Mouse (Mus musculus): ENCODE results near the gene Bckdk.
"Not testable (repeated sequence)": the region's sequence is repeated elsewhere in the genome, so short reads cannot be mapped to it uniquely, and the experiment has no call there.

The Bckdk gene

DNA sequence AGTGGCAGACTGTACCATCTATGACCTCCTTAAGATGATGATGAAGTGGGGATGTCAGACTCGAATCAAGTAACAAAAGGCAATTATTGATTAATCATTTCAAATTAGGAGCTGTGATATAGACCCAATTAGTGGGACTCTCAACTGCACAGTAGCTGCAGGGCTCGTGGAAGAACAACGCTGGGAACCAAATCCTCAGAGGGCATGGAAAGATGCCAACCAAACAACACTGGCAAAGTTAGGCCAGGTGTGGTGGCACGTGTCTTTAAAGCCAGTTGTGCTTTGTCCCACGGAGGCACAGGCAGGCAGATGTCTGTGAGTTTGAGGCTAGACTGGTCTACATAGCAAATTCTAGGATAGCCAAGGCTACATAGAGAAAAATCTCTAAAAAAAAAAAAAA lies 26.8 kb downstream of the Bckdk start:
- DNase-seq (ENCODE audit: low read depth, low spot score): no peak

DNA sequence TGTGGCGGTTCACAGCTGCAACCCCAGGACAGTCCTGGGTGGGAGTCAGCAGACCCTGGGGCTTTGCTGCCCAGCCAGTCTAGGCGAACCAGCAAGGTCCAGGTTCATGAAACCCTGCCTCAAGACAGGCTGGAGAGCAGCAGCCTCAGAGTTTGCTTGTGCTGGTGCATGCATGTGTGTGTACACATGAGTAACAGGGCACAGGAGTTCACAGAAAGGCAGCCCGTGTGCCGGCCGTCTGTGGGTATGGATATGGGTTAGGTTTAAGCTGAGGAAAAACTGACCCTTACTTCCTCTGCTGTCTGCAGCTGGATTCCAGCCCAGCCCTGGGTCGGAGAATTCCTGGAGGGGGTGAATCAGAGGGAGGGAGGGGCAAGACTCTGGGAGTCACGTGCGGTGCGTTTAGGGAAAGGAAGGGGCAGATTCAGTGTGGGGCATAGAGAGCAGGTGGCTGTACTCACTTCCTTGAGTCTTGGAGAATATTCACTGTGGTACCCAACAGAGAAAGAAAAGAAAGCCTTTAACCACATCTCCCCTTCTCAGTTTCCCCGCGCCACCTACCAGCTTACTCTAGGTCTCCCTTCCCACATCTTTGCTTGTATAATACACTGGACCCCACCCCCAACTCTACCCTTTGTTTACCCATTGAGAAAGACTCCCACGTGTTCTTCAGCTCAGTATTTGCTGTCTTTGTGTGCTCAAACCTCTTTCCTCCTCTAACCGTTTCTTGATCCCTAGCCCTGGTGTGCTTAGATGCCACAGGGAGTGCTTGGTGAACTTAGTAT lies 27.7 kb downstream of the Bckdk start:
- DNase-seq (ENCODE audit: low read depth, low spot score): no peak

DNA sequence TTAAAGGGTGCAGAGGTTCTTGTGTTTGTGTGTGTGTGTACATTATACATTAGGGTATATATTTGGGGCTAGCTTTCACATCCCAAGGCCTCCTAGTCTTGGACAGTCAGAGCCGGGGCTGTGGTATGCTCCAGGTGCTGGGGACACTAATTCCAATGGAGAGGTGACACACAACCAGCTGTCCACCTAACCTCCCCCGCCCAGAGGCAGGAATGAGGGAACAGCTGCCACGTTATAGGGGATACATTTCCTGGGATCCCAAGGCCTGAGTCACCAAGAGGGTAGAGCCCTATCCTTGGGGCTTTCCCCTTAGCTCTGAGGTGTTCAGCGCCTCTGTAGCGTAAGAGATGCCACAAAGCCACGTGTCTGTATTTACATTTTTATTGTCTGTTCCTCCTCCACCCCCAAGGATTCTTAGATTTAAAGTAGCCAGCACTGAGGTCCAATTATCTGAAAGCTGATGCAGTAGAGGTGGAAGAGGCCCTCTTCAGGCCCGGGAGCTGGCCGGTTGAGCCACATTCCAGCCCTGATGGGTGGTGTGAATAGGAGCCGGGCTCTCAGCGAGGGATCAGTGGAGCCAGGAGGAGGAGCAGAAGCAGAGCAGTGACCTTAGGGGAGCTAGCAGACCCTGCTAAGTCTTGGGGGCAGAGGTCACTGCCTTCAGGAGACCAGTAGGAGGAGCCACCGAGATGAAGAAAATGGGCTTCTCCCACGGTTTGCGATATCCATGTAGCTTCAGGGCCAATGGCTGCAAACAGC lies 28.6 kb downstream of the Bckdk start:
- DNase-seq (ENCODE audit: low read depth, low spot score): peak; percentile 38

DNA sequence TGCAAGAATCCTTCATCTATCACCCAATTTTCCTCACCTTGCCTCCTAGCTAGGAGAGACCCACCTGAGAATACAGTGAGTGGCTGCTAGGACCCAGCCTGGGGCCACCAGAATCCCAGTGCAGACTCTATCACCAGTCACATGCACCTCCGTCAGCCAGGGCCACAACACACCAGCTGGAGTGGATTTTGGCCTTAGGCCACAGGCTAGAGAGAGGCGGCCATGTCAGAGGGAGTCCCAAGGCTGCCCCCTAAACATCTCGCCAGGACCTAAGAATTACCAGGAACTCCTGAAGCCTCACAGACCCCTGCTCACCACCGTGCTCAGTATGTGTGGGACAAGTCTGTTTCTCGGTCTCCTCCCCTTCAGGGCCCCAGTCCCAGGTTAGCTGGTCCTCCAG lies 30.2 kb downstream of the Bckdk start:
- DNase-seq (ENCODE audit: low read depth, low spot score): no peak

DNA sequence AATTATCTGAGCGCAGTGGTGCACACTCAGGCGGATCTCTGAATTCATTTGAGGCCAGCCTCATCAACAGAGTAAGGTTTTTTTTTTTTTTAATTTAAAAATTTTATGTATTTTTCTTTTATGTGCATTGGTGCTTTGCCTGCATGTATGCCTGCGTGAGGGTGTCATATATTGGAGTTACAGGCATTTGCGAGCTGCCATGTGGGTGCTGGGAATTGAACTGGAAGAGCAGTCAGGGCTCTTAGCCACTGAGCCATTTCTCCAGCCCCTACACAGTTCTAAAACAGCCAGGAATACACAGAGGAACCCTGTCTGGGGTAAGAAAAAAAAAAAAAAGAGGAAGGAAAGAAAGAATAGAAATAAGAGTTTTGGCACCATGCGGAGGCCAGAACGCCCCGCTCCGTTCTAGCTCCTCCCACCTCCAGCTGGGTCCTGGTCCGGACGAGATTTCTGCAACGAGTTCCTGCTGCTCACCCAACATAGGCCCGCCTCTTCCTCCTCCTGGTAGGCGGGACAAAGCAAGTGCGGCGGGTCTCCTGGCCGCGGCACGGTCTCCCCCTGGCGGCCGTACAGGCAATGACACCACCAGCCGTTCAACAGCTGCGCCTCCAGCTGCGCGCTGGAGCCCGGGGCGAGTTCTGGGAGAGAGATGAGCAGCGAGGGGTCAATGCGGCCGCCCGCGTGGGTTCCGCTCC lies 31.3 kb downstream of the Bckdk start:
- peak; percentile 96 for DNase-seq (ENCODE audit: low read depth, low spot score)

DNA sequence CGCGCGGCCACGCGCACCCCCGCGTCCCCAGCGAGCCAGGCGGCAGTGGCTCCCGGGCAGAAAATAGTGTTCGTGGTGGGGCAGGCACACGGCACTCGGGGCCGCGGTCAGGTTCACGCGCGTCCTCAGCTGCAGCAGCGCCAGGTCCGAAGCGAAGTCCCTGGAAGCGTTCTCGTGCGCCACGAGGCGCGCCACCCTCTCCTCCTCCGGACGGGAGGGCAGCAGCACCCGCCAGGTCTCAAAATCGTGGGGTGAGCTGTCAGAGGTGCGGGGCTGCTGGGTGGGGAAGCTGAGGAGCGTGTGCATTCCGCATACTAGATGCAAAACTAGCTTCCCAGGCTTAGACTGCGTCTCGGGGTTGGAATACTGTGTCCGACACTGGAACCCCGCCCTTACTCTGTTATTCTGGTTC lies 31.9 kb downstream of the Bckdk start:
- no peak for DNase-seq (ENCODE audit: low read depth, low spot score)

DNA sequence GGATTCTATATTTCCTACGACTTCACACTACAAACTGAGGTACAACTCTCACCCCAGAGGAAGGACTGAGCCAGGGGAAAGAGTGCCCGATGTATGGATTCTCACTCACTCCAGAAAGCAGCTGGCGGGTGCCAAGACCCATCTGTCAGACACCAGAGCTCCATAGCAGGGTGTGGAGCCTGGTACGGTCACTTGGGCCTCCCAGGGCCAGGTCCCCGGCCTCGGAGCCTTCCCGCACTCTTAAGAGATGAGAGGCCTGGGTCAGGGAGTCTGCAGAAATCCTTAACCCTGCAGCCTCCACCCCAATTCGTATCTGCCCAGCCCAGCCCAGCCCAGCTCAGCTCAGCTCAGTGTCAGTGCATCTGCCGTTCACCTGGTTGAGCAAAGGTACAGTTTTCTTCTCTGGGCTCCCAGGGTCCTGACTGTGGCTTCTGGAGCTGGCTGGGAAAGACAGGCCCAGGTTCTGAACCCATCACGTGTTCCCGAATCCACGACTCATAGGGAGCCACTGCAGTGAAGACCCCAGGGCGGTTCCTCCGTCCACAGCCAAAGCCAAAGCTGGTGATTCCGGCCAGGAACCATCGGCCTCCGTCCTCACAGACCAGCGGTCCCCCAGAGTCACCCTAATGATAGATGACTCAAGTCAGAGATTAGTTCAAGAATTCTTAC lies 32.5 kb downstream of the Bckdk start:
- DNase-seq (ENCODE audit: low read depth, low spot score): no peak

DNA sequence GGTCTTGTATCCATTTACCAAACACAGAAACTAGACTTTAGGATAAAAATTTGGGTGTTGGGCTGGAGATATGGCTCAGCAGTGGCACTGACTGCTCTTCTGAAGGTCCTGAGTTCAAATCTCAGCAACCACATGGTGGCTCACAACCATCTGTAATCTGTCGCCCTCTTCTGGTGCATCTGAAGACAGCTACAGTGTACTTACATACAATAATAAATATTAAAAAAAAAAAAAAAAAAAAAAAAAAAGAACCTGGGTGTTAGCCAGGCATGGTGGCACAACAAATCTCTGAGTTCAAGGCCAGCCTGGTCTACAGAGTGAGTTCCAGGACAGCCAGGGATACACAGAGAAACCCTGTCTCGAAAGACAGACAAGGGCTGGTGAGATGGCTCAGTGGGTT lies 38.2 kb downstream of the Bckdk start:
- not testable (repeated sequence) for DNase-seq (ENCODE audit: low read depth, low spot score)

DNA sequence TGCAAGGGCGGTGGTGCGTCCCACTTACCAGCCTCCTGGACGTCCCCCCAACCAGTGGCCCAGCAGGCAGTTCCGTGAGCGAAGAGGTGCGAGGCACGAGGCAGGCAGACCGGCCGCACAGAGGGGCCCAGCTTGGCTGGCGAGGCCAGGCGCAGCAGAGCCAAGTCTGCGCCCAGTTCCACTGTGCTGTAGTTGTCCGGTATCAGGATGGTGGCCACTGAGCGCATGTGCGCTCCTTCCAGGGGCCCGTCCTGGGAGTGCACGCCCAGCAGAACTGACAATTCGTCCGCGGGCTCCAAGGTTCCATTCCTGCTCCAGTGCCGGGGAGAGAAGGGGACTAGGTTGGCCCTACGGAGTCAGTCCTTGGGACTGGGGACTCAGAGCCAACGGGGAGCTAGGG lies 40.7 kb downstream of the Bckdk start:
- no peak for DNase-seq (ENCODE audit: low read depth, low spot score)

DNA sequence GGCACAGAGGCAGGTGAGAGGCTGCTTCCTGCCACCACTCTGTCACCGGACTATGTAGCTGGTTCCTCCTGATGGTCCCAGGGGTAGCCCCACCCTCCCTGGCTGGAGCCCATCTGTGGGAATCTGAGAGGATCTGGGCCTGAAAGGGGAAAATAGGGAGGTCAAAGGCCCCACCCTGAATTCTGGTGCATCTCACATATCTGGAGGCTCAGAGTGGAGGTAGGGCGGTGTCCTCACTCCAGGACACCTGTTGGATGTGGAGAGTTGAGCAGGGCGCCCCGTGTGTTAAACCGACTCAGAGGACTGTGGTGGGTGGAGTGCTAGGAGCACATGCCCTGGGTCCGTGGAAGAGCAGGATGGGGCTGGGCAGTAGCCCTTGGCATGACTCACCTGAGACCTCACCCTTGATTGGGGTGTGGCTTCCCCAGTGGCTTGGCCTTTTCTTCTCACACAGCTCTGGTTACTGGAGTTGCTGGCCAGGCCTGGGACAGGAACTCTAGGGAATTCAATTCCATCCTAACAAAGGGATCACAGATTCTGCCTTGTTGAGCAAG lies 42.7 kb downstream of the Bckdk start, which contains the start of gene Prss36:
Gene Prss36, minus strand, starts transcription at position 256 of the 554 bp plus-strand sequence.
- DNase-seq (ENCODE audit: low read depth, low spot score): no peak

DNA sequence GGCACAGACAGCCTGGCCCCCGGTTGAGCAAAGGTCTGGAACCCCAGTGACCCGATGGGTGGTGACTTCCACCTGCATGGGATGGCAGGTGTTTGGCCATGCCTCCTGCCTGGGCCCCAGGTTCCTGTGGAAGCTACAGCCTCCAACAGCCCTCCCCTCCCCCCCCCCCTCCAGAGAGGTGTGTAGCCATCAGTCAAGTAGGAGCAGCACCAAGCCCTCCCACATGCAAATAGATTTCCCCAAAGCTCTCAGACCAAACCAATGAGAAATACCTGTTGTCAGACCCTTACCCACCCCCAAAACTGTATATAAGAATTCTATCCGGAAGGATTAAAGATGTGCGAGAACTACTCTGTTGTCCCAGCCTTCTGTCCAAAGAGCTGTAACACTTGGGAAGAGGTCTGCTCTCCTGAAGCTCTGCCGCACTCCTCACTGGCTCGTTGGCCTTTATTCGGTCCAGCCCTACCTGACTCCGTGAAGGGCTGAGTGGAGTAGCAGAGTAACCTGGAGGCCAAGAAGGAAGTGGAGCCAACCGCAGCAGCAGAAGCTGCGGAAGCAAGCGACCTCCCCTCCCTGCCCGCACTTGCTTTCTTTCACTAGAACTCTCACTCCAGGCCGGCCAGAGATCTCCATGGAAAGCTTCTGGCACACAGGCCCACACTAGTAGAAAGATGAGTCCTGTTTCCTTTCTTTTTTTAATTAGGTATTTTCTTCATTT lies 49.1 kb downstream of the Bckdk start:
- no peak for DNase-seq (ENCODE audit: low read depth, low spot score)

DNA sequence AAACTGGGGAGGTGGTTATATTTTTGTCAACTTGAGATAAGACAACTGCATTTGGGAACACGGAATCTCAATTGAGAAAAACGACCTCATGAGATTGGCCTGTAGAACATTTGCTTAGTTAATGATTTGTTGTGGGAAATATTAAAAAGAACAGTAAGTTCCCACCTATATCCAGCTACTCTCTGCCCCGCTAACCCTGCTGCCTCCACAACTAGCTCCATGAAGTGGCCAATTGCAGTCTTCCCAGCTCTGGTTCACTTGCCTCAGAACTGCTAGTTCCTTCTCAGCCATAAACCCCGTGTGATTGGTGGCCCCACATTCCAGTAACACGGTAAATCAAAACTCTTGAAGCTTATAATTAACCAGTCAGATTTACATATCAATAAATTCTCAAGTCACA lies 55.5 kb downstream of the Bckdk start:
- no peak for DNase-seq (ENCODE audit: low read depth, low spot score)
